Mouse (Mus musculus): ENCODE measurements around the gene Lif. TPM values are rescaled to one million over a fixed set of nuclear protein-coding genes. Genes with fewer than 3 reads are reported as not detected.

Lif gene
- polyA plus RNA-seq, 1 experiment = not detected

GRCm38 (mm10) chr11:4317287-4317686, 59.9 kb downstream of the Lif start:
- no peak overlapping the region for H3K4me3 ChIP-seq (ENCODE audit: insufficient read depth, low read depth, low read length)
- 74% methylated on average over 5 of the region's 5 CpGs for WGBS
- H3K27ac ChIP-seq (ENCODE audit: insufficient read depth, low read depth, low read length) = no peak overlapping the region
- TF ChIP-seq CTCF (IDR thresholded peaks at IDR 0.05; ENCODE audit: insufficient read depth, low read depth, low read length) (no peak), POLR2A (IDR thresholded peaks at IDR 0.05; ENCODE audit: insufficient read depth, low read depth, low read length) (no peak)
- H3K4me1 ChIP-seq (ENCODE audit: control insufficient read depth, insufficient read depth, low read length) = no peaks in the 10 kb centered on the region

- H3K27ac ChIP-seq (ENCODE audit: insufficient read depth, low read depth, low read length) = no peak overlapping the region
- 85% methylated on average over 3 of the region's 3 CpGs for WGBS
- no peak overlapping the region for H3K4me3 ChIP-seq (ENCODE audit: insufficient read depth, low read depth, low read length)
- TF ChIP-seq CTCF (IDR thresholded peaks at IDR 0.05; ENCODE audit: insufficient read depth, low read depth, low read length) = no peak
- TF ChIP-seq POLR2A (IDR thresholded peaks at IDR 0.05; ENCODE audit: insufficient read depth, low read depth, low read length) = no peak
- H3K4me1 ChIP-seq (ENCODE audit: control insufficient read depth, insufficient read depth, low read length) = no peaks in the 10 kb centered on the region
These were observed 60.7 kb downstream of the Lif start for GRCm38 (mm10) chr11:4318011-4318410.

GRCm38 (mm10) chr11:4319212-4319955, 62.0 kb downstream of the Lif start:
- Histone ChIP-seq H3K4me3 (ENCODE audit: insufficient read depth, low read depth, low read length) (no peak overlapping the region), H3K27ac (ENCODE audit: insufficient read depth, low read depth, low read length) (no peak overlapping the region), H3K4me1 (ENCODE audit: control insufficient read depth, insufficient read depth, low read length) (no peaks in the 10 kb centered on the region)
- TF ChIP-seq CTCF (IDR thresholded peaks at IDR 0.05; ENCODE audit: insufficient read depth, low read depth, low read length) (no peak), POLR2A (IDR thresholded peaks at IDR 0.05; ENCODE audit: insufficient read depth, low read depth, low read length) (no peak)
- 85% methylated on average over 14 of the region's 14 CpGs for WGBS

GRCm38 (mm10) chr11:4320876-4321275, 63.5 kb downstream of the Lif start:
- 68% methylated on average over 4 of the region's 4 CpGs for WGBS
- Histone ChIP-seq H3K4me3 (ENCODE audit: insufficient read depth, low read depth, low read length) (no peak overlapping the region), H3K4me1 (ENCODE audit: control insufficient read depth, insufficient read depth, low read length) (no peaks in the 10 kb centered on the region), H3K27ac (ENCODE audit: insufficient read depth, low read depth, low read length) (no peak overlapping the region)
- TF ChIP-seq POLR2A (IDR thresholded peaks at IDR 0.05; ENCODE audit: insufficient read depth, low read depth, low read length) = no peak
- no peak for TF ChIP-seq CTCF (IDR thresholded peaks at IDR 0.05; ENCODE audit: insufficient read depth, low read depth, low read length)

Other genes with a start within 250 kb of the Lif start
- not detected in 2 replicates for gene Sec14l4, start 226.1 kb upstream of the Lif start, polyA plus RNA-seq (2012; ENCODE audit: insufficient read depth, insufficient read length, low replicate concordance, missing spikeins)
- gene Sec14l3, start 192.7 kb upstream of the Lif start, polyA plus RNA-seq (2012; ENCODE audit: insufficient read depth, insufficient read length, low replicate concordance, missing spikeins) = not detected in 2 replicates
- not detected in 2 replicates for gene Mtfp1, start 162.1 kb upstream of the Lif start, polyA plus RNA-seq (2012; ENCODE audit: insufficient read depth, insufficient read length, low replicate concordance, missing spikeins)
- gene Sec14l2, start 134.1 kb upstream of the Lif start, polyA plus RNA-seq (2012; ENCODE audit: insufficient read depth, insufficient read length, low replicate concordance, missing spikeins) = not detected in 2 replicates
- gene Rnf215, start 122.4 kb upstream of the Lif start, polyA plus RNA-seq (2012; ENCODE audit: insufficient read depth, insufficient read length, low replicate concordance, missing spikeins) = not detected in 2 replicates
- gene Ccdc157, start 97.3 kb upstream of the Lif start, polyA plus RNA-seq (2012; ENCODE audit: insufficient read depth, insufficient read length, low replicate concordance, missing spikeins) = not detected in 2 replicates
- gene Sf3a1, start 97.2 kb upstream of the Lif start, polyA plus RNA-seq (2012; ENCODE audit: insufficient read depth, insufficient read length, low replicate concordance, missing spikeins) = 165 TPM in 1 of 2 replicates, not detected in the other
- not detected in 2 replicates for gene Tbc1d10a, start 70.8 kb upstream of the Lif start, polyA plus RNA-seq (2012; ENCODE audit: insufficient read depth, insufficient read length, low replicate concordance, missing spikeins)
- gene Castor1, start 39.3 kb upstream of the Lif start, polyA plus RNA-seq (2012; ENCODE audit: insufficient read depth, insufficient read length, low replicate concordance, missing spikeins) = not detected in 2 replicates
- not detected in 2 replicates for gene Osm, start 21.1 kb upstream of the Lif start, polyA plus RNA-seq (2012; ENCODE audit: insufficient read depth, insufficient read length, low replicate concordance, missing spikeins)
- not detected in 2 replicates for gene Hormad2, start 183.5 kb downstream of the Lif start, polyA plus RNA-seq (2012; ENCODE audit: insufficient read depth, insufficient read length, low replicate concordance, missing spikeins)